Mouse (Mus musculus) retina, adult 2 months (tissue): ENCODE results near the gene Galnt9.

Experiments
- DNase-seq: peaks from one replicate; pipeline ENCODE4 v3.0.0-alpha.2; 2012; ENCODE audit warnings: low read depth, low spot score

Gene Galnt9

GRCm38 (mm10) chr5:110543951-110544690, at the start of gene Galnt9:
Gene Galnt9, plus strand, starts transcription at chr5:110544355.
- no peak for DNase-seq

- DNase-seq: no peak
Measured at GRCm38 (mm10) chr5:110494396-110494795, 49.8 kb upstream of the Galnt9 start.

GRCm38 (mm10) chr5:110495051-110495450, 49.1 kb upstream of the Galnt9 start:
- DNase-seq: no peak

- DNase-seq: no peak
Measured at GRCm38 (mm10) chr5:110497556-110497955, 46.6 kb upstream of the Galnt9 start.

GRCm38 (mm10) chr5:110498071-110498470, 46.1 kb upstream of the Galnt9 start:
- DNase-seq: no peak

GRCm38 (mm10) chr5:110500233-110500632, 43.9 kb upstream of the Galnt9 start:
- DNase-seq: no peak

- DNase-seq: no peak
Measured at GRCm38 (mm10) chr5:110503361-110503760, 40.8 kb upstream of the Galnt9 start.

GRCm38 (mm10) chr5:110505611-110506294, 38.4 kb upstream of the Galnt9 start:
- DNase-seq: no peak

- DNase-seq: no peak
Measured at GRCm38 (mm10) chr5:110506295-110506616, 37.9 kb upstream of the Galnt9 start.

- no peak for DNase-seq
Measured at GRCm38 (mm10) chr5:110506856-110507255, 37.3 kb upstream of the Galnt9 start.

GRCm38 (mm10) chr5:110507943-110508342, 36.2 kb upstream of the Galnt9 start:
- no peak for DNase-seq

GRCm38 (mm10) chr5:110510357-110510756, 33.8 kb upstream of the Galnt9 start:
- no peak for DNase-seq

GRCm38 (mm10) chr5:110513791-110514190, 30.4 kb upstream of the Galnt9 start:
- DNase-seq: no peak

GRCm38 (mm10) chr5:110514694-110515093, 29.5 kb upstream of the Galnt9 start:
- no peak for DNase-seq

GRCm38 (mm10) chr5:110516390-110516789, 27.8 kb upstream of the Galnt9 start:
- no peak for DNase-seq

- DNase-seq: no peak
Measured at GRCm38 (mm10) chr5:110518086-110518783, 25.9 kb upstream of the Galnt9 start.

GRCm38 (mm10) chr5:110520974-110521373, 23.2 kb upstream of the Galnt9 start:
- DNase-seq: no peak

- DNase-seq: no peak
Measured at GRCm38 (mm10) chr5:110521822-110522221, 22.3 kb upstream of the Galnt9 start.

- DNase-seq: no peak
Measured at GRCm38 (mm10) chr5:110523296-110523695, 20.9 kb upstream of the Galnt9 start.

GRCm38 (mm10) chr5:110525701-110526100, 18.5 kb upstream of the Galnt9 start:
- DNase-seq: no peak

- no peak for DNase-seq
Measured at GRCm38 (mm10) chr5:110526556-110526955, 17.6 kb upstream of the Galnt9 start.

GRCm38 (mm10) chr5:110531091-110531490, 13.1 kb upstream of the Galnt9 start:
- DNase-seq: no peak

- no peak for DNase-seq
Measured at GRCm38 (mm10) chr5:110534402-110534801, 9.8 kb upstream of the Galnt9 start.
